Mouse (Mus musculus) bone marrow macrophage, adult 2 months (primary cell): ENCODE results near the gene Cyp46a1.

Experiments
- CTCF ChIP-seq: IDR thresholded peaks from 2 replicates; pipeline ENCODE4 v1.5.1; 2012; ENCODE audit warnings: low read depth, mild to moderate bottlenecking, low read length, moderate library complexity
- POLR2A ChIP-seq: IDR thresholded peaks from 2 replicates; pipeline ENCODE4 v1.6.1; 2012; ENCODE audit warnings: mild to moderate bottlenecking, low read depth, low read length, borderline replicate concordance

GRCm38 (mm10) chr12:108307553-108307952, 26.6 kb upstream of the Cyp46a1 start:
- peak; percentile 68 for TF ChIP-seq CTCF
- TF ChIP-seq POLR2A, result no peak
